Mouse (Mus musculus) cortical plate, adult 2 months (tissue): ENCODE measurements around the gene Tmc6.

Experiments
- CTCF ChIP-seq: fragments of 200-500 bp; IDR thresholded peaks from 2 replicates; pipeline ENCODE4 v1.5.1; 2011; ENCODE audit warnings: mild to moderate bottlenecking, control low read depth, low read length; ENCODE audit not compliant: insufficient read depth; ENCODE audit errors: extremely low read depth
- POLR2A ChIP-seq: fragments of 200-500 bp; IDR thresholded peaks from 2 replicates; pipeline ENCODE4 v1.6.1; 2011; ENCODE audit warnings: mild to moderate bottlenecking, low read length, control low read depth; ENCODE audit not compliant: insufficient read depth; ENCODE audit errors: extremely low read depth

- TF ChIP-seq POLR2A (no peak), CTCF (no peak)
Observed at GRCm38 (mm10) chr11:117774925-117775324, 7.1 kb downstream of the Tmc6 start.
